Mouse (Mus musculus) embryo, embryonic 10.5 days (tissue): ENCODE results near the gene Gm15091.
"Not testable (repeated sequence)": the region's sequence is repeated elsewhere in the genome, so short reads cannot be mapped to it uniquely, and the experiment has no call there.

ENCODE experiments used
- DNase-seq: peaks from one replicate; pipeline ENCODE4 v3.0.0-alpha.2; 2015; ENCODE audit warnings: low spot score

Gene Gm15091

GRCm38 (mm10) chrX:149941355-149941754 is at the start of gene Gm15091:
Gene Gm15091 (plus strand): TSS chrX:149941655.
- DNase-seq = not testable (repeated sequence)
